Mouse (Mus musculus): Measurements from ENCODE around the gene Mrpl41.

- no peak for TF ChIP-seq CTCF (IDR thresholded peaks at IDR 0.05; ENCODE audit: low read depth)
- no peak for TF ChIP-seq EP300 (IDR thresholded peaks at IDR 0.05; ENCODE audit: low read depth)
Observed at GRCm38 (mm10) chr2:24952537-24953055, 22.3 kb downstream of the Mrpl41 start.

Data from heart, postnatal 0 days (tissue).